Mouse (Mus musculus) cerebellum, adult 2 months (tissue): ENCODE results near the gene Rpl23.

Source experiments
- CTCF ChIP-seq: fragments of 200-500 bp; IDR thresholded peaks from 2 replicates; pipeline ENCODE4 v1.5.1; 2011; ENCODE audit warnings: low read depth, mild to moderate bottlenecking, control low read depth, low read length, moderate library complexity, borderline replicate concordance; ENCODE audit not compliant: insufficient read depth
- POLR2A ChIP-seq: fragments of 200-500 bp; IDR thresholded peaks from 2 replicates; pipeline ENCODE4 v1.6.1; 2011; ENCODE audit warnings: low read length, control low read depth, borderline replicate concordance; ENCODE audit not compliant: insufficient read depth

DNA sequence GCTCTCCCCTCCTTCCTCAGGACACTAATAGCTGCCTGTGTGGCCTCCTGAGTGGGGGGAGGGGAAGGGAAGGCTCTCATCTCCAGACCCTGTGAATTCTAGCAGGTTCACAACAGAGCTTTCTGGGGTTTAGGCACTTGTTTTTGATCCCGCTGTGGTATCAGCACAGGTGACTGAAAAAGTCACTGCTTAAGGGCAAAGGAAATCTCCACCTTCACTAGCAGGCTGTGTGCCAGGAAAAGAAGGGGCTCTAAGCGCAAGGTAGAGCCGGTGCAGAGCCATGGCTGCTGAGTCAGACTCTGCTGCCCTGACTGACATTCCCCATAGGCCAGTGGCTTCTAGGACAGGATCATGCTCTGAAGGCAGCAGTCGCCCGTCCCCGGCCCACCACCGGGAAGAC is 53.5 kb downstream of the Rpl23 start:
- TF ChIP-seq CTCF (no peak), POLR2A (no peak)
